Mouse (Mus musculus) retina, embryonic 14.5 days (tissue): ENCODE data around the gene Tpx2.
A peak's percentile ranks its signal among the peaks of the same experiment; 100 is the strongest.

Experiments
- DNase-seq: peaks from one replicate; pipeline ENCODE4 v3.0.0-alpha.2; 2015; ENCODE audit warnings: low spot score

The Tpx2 gene

DNA sequence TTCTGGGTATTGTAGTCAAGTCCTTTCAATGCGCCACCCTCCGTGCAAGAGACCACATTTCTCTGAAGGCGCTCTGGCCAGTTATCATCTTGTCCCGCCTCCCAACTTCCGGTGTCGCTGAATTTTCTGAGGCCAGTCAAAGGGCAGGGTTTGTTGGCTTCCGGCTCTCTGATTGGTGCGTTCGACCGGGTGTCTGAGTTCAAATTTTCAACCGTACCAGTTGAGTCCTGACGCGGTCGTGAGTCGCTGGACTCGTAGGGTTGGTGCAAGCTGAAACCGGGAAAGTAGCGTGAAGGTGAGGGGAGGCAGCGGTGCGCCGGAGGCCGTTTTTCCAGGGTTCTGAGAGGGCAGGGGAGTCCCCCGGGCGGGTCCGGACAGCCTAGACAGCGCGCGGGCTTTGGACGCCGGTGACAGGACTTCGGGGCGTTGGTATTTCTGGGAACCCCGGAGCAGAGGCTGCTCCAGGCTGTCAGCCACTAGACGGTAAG lies at the start of gene Tpx2:
Gene Tpx2 (plus strand): TSS at position 150 of the 488 bp plus-strand sequence.
- peak; percentile 99 for DNase-seq

DNA sequence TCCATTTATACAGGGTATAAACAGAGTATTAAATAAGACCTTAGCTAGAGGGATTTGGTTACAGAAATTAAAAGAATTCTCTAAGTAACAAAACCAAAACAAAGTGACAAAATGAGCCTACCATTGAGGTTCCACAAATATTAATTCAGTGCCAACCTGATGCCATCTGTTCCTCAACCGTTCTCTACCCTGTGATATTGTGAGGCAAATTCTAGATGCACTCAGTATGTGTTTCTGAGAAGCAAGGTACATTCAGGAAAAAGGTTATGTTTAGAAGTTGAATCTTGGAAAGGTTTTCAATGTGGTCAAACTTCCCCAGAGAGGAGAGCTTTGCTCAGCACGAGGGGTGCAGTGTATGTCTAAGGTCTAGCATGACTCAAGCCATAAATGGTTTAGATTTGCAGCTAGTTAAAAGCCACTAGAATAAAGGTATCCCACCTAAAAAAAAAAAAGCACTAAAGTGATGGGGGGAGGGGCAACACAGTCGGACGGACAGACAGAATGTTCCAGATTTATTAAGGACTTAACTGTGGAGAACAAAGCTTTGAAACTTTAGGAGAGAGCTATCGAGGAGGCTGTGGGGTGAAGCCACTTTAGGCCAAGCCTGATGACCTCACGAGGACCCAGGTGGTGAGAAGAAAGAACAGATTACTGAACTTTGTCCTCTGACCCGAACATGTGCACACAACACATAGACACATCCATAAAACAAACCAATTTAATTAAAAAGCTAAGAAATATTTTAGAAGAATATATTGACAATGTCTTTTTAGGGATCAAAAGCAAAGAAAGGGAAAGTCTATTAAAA lies 47.6 kb upstream of the Tpx2 start:
- DNase-seq = no peak

GRCm38 (mm10) chr2:152800762-152801113 lies 47.0 kb upstream of the Tpx2 start:
- no peak for DNase-seq

DNA sequence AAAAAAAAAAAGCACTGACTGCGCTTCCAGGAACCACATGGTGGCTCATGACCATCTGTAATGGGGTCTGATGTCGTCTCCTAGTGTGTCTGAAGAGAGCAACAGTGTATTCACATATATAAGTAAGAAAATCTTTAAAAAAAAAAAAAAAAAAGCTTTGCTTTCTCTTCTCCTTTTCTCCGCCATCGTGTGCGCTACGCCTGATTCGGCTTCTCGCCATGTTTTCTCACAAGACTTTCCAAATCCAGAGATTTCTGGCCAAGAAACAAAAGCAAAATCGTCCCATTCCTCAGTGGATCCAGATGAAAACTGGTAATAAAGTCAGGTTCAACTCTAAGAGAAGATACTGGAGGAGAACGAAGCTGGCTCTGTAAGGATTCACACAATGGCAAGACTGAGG lies 45.5 kb upstream of the Tpx2 start:
- no peak for DNase-seq

- DNase-seq = no peak
These were observed 44.7 kb upstream of the Tpx2 start for GRCm38 (mm10) chr2:152803081-152803480.

DNA sequence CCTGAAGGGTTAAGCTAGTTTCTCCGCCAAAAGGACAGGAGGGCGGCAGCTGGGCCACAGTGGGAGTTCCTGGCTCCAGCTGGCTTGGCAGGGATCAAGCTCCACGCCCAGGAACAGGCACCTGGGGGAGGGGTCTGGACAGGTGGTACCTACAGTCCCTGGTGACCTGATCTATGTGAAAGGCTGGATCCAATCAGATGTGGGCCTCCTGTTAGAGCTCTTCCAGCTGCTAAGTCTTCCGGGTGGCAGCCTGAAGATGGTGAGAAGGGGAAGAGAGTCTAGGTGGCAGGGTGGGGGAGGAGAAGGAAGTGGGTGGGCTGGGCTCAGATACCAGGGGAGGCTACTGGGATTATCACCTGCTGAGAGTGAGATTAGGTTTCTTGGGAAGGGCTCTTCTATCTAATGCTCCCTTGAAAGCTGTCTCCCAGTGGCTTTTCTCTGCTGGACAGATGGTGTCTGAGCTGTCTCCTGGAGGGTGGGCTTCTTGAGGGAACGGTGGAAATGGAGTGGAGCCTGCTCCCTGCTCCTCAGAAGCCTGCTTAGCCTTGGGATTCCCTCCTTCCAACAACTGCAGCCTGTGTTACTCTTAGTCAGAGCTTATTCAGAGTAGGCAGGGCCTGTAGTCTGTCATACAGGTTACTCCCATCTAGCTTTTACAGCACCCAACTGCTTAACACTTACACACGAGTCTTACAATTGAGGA lies 43.2 kb upstream of the Tpx2 start:
- peak; percentile 68 for DNase-seq

GRCm38 (mm10) chr2:152805111-152805490 lies 42.7 kb upstream of the Tpx2 start:
- DNase-seq = no peak

- no peak for DNase-seq
These were observed 41.7 kb upstream of the Tpx2 start for GRCm38 (mm10) chr2:152806037-152806436.

DNA sequence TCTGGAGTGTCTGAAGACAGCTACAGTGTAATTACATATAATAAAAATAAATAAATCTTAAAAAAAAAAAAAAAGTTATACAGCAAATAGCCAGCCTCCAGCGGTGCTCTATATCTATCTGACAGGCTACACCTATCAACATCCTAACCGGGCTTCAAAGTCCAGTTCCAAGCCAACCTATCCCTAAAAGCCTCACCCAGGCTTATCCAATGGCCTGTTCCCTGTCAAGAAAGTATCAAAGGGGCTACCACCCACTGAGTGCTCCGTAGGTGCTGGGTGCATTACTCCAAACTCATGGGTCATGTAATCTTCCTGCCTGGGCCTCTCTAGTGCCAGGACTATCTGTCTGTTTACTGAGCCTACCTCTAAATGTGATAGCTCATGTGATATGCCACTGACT lies 39.6 kb upstream of the Tpx2 start:
- DNase-seq = no peak

DNA sequence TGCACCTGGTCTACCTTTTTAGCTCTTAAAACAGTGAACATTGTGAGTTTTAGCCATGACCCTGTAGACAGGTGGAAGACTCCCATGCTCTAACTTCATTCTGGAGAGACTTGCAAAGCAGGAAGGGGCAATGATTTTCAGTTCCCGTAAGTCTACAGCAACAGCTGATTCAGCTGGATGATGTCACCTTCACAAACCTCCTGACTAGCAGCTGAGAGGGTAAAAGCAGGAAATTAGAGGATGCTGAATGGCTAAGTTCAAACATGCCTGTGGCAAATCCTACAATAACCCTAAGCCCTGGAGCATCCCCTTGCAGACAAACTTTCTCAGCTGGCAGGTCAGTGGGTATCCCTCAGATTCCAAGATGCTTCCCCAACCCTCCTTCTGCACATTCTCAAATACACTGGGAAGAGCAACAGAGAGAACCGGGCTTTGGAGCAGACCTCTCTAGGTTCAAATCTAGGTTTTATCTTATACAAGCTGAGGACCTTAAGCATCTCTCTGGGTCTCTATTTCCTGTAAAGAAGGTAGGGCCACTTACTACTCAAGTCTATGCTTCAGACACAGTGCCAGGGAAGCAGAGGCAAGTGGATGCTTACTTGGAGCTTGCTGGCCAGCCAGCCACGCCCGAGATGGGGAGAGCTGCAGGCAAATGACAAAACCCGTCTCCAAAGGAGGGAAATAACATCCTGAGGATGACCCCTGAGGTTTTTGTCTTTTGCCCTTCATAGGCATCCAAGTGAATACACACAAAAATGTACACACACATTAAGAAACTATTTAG lies 37.4 kb upstream of the Tpx2 start:
- DNase-seq = no peak

GRCm38 (mm10) chr2:152811336-152812165 lies 36.2 kb upstream of the Tpx2 start:
- no peak for DNase-seq

DNA sequence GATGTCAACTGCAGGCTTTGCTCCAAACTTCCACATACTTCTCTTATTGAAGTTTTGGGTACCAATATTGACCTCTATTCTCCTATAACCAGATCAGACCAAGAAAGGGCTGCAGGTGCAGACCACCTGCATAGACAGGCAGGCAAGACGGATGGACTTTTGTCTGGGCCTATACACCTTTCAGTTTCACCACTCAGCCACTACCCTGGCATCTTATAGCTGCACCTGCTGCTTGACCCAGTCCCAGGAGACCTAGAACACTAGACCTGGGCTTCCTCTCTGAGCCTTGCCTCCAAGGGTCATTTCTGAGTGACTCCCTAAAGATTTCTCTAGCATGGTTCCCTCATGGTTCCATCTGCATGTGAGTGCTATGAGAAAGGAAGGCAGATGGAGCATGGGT lies 34.5 kb upstream of the Tpx2 start:
- DNase-seq = no peak

GRCm38 (mm10) chr2:152814213-152814874 lies 33.4 kb upstream of the Tpx2 start:
- no peak for DNase-seq

- DNase-seq = no peak
These were observed 31.7 kb upstream of the Tpx2 start for GRCm38 (mm10) chr2:152815879-152816656.

DNA sequence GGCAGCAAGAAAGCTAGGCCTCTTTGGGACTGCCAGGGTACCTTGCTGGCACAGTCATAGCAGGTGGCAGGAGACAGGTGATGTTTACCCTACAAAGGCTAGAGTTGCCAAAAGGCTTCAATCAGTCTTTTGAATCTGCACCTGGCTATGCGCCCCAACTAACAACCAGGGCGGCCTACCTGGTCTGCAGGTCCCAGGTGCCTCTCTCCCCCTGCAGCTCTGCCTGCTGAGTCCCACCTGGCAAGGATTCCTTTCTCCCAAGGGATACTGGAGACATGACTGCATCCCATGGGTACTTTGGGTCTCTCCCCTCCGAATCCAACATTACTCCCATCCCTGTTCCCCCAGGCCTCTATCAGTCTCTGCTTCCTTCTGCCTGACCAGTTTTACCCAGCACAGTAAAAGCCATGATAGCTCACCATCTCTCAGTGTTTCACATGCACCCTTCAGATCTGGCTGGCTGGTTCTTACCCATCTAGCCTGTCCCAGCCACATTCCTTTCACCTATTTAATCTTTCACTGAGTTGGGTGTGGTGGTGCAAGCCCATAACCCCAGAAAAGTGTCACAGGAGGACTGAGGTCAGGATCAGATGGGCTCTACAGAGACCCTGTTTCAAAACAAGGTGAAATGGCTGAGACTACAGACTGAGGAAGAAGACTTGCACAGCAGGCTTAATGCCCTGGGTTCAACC lies 31.0 kb upstream of the Tpx2 start:
- no peak for DNase-seq

- DNase-seq = no peak
These were observed 30.0 kb upstream of the Tpx2 start for GRCm38 (mm10) chr2:152817596-152818291.

GRCm38 (mm10) chr2:152818679-152819078 lies 29.1 kb upstream of the Tpx2 start:
- no peak for DNase-seq

DNA sequence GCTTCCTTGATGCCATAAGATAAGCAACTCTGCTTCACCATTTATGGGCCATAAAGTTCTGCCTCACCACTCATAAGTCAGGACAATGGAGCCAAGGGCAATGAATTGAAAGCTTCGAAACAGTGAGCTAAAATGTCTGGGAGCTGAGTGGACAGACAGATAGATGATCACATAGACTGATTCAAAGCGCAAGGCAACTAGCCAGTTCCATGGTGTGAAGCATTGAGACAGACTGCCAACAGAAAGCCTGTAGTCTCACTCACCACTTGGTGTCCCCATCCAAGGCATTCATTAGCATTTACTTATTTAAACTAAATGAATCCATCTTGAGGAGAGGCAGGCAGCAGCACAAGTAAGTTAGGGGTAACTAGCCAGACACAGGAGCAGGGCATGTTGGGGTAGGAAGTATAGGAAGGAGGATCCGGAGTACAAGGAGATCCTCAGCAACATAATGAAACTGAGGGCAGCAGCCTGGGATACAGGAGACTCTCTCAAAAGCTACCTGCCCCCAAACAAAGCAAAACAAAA lies 28.6 kb upstream of the Tpx2 start:
- no peak for DNase-seq

DNA sequence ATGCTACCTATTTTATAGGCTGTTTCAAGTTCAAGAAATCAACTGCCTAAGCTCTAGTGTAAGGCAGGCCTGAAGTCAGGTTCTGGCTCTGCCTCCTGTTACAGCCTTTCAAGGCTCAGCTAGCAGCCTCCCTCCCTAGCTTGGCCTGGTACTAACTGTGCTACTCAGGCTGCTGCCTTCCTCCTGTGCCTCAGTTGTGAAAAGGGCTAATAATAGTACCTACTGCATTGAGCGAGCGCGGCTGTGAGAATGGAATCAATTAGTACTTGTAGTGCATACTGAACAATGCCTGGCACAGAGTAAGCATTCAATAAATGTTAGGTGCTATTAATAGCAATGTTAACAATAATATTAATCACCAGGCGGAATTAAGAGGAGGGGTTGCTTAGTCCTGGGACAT lies 27.8 kb upstream of the Tpx2 start:
- no peak for DNase-seq
